In the genomic region with DNA sequence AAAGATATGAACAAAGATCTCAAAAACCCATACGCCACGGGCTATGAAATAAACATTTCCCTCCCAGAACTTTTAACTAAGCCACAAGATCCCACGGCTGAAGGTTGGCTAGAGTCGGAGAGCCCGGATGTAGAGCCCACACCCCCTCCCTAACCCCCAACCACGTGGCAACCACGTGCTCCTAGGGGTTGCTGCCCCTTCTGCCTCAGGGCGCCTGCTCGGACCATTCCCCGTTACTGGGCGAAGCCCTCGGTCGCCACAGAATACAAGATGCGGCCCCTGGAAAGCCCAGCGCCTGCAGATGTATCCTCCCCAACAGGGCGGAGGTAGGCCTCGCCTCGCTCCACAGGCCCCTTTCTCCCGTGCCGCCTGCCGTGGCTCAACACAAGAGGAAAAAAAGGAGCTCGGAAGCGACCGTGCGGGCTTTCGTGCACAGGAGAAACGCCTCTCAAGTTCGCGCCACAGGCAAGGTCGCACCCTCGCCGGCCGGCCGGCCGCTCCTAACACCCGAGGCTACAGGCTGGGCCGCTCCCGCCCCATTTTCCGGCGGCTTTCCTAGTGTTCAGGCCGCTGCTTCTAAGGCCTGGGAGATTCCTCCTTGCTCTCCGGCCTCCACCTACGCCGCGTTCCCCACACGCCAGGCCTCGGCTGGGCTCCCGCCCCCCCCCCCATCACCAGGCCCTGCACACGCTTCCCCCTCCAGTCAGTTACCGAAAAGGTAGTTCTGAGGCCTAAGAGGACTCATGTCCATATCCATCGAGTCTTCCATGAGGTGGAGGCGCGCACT, we compare ENCODE assay signal across 1 mouse cellular context.
TF ChIP-seq lines count a peak whose summit lies in the region.

No protein-coding gene starts in this region.

TF ChIP-seq in MEL, 35 proteins besides CTCF, POLR2A, EP300 and RAD21 (continued from another document):
- TF ChIP-seq USF1 (IDR thresholded peaks at IDR 0.05; ENCODE audit: low read depth, low read length) (peak; percentile 90), USF2 (IDR thresholded peaks at IDR 0.05; ENCODE audit: borderline replicate concordance in 1 of 2, insufficient read depth in 1 of 2, low read depth in 1 of 2, low read length in 2 of 2) (no peak), SIN3A (IDR thresholded peaks at IDR 0.05; ENCODE audit: low read length) (peak; percentile 97), GABPA (IDR thresholded peaks at IDR 0.05; ENCODE audit: low read depth, low read length) (no peak), GATA1 (IDR thresholded peaks at IDR 0.05; ENCODE audit: low read depth, low read length) (no peak)
